9 mouse cellular contexts compared by ENCODE assay signal in the genomic region with DNA sequence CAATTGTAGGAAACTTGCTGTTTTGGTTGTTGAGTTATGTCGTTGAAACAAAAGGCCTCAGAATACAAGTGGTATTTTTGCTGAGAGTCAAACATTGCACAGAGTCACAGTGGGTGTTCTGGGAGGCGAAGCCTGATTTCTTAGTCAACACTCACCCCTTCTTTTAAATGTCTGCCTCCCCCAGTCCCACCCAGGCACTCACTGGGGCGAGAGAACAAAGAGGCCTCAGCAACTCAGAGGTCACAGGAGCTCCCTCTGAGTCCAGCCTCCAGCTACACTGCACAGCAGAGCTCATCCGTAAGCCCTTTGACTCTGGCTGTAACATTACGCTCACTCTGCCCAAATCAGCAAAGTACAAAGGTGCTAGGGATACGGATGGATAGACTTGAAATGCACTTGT.
DNase-seq lines count a peak whose midpoint lies in the region; ATAC-seq and TF ChIP-seq lines count a peak whose summit lies in the region.
"Had no signal": no experiment of that assay in that cellular context is flagged by ENCODE, and none has a peak within 500 bp of the region (broad histone marks: within the 10 kb centered on the region; RNA-seq: fewer than 3 reads in every experiment).

No protein-coding gene starts in this region.

- ATAC-seq in kidney, embryonic 14.5 days (ENCODE audit: low FRiP score, low TSS enrichment): peak; percentile 92
- ATAC-seq in midbrain, embryonic 16.5 days: 0 out of 2 replicates have a peak, but pooled peaks have one; percentile 46

- 19% methylated on average over 6 of the region's 6 CpGs for WGBS in kidney, embryonic 14.5 days
- WGBS in kidney, adult 2 months: 55% methylated on average over 6 of the region's 6 CpGs
- WGBS in embryonic facial prominence, embryonic 10.5 days: 10% methylated on average over 6 of the region's 6 CpGs
- WGBS in midbrain, embryonic 16.5 days: 13% methylated on average over 6 of the region's 6 CpGs

- TF ChIP-seq POLR2A in kidney, adult 2 months (IDR thresholded peaks at IDR 0.05; ENCODE audit: low read depth, low read length): no peak

- no peak overlapping the region for H3K4me2 ChIP-seq in kidney, embryonic 14.5 days (replicated peaks; ENCODE audit: low read depth, low read length)
- no peak overlapping the region for H3K4me2 ChIP-seq in midbrain, embryonic 16.5 days (ENCODE audit: low read length)

- peaks cover 22% of the 10 kb centered on the region for H3K4me1 ChIP-seq in kidney, embryonic 14.5 days (ENCODE audit: control insufficient read depth, insufficient read depth, low read length)
- peaks cover 15% of the 10 kb centered on the region for H3K4me1 ChIP-seq in kidney, adult 2 months (ENCODE audit: control insufficient read depth, insufficient read depth, low read length)
- peaks cover 38% of the 10 kb centered on the region for H3K4me1 ChIP-seq in embryonic facial prominence, embryonic 10.5 days
- H3K4me1 ChIP-seq in midbrain, embryonic 16.5 days (ENCODE audit: control insufficient read depth, insufficient read depth, low read length): peaks cover 5% of the 10 kb centered on the region; the same call in 1 of the 2 replicates

- H3K27ac ChIP-seq in kidney, embryonic 14.5 days (ENCODE audit: low read depth, low read length): peak overlapping the region; percentile 66
- H3K27ac ChIP-seq in kidney, adult 2 months (ENCODE audit: insufficient read depth, low read depth, low read length): no peak overlapping the region
- peak overlapping the region; percentile 72 for H3K27ac ChIP-seq in embryonic facial prominence, embryonic 10.5 days (replicated peaks)
- no peak overlapping the region for H3K27ac ChIP-seq in midbrain, embryonic 16.5 days (ENCODE audit: low read length)

- H3K9me3 ChIP-seq in kidney, embryonic 14.5 days (ENCODE audit: control insufficient read depth, low read length): no peaks in the 10 kb centered on the region
- no peaks in the 10 kb centered on the region for H3K9me3 ChIP-seq in embryonic facial prominence, embryonic 10.5 days
- H3K9me3 ChIP-seq in midbrain, embryonic 16.5 days (replicated peaks; ENCODE audit: control insufficient read depth, low read length, poor library complexity, severe bottlenecking): no peaks in the 10 kb centered on the region

- no peaks in the 10 kb centered on the region for H3K36me3 ChIP-seq in kidney, embryonic 14.5 days (ENCODE audit: control insufficient read depth, insufficient read depth, low read length)
- H3K36me3 ChIP-seq in kidney, adult 2 months (ENCODE audit: control insufficient read depth, insufficient read depth, low read length): no peaks in the 10 kb centered on the region
- no peaks in the 10 kb centered on the region for H3K36me3 ChIP-seq in embryonic facial prominence, embryonic 10.5 days (replicated peaks)
- H3K36me3 ChIP-seq in midbrain, embryonic 16.5 days (ENCODE audit: control insufficient read depth, insufficient read depth, low read length): no peaks in the 10 kb centered on the region

- no peak overlapping the region for H3K4me3 ChIP-seq in kidney, embryonic 14.5 days (ENCODE audit: low read length)
- no peak overlapping the region for H3K4me3 ChIP-seq in kidney, adult 2 months (ENCODE audit: insufficient read depth, low read depth, low read length)
- no peak overlapping the region for H3K4me3 ChIP-seq in embryonic facial prominence, embryonic 10.5 days
- no peak overlapping the region for H3K4me3 ChIP-seq in midbrain, embryonic 16.5 days (ENCODE audit: low read depth, low read length)

- no peak for TF ChIP-seq CTCF in kidney, adult 2 months (conservative IDR thresholded peaks at IDR 0.05; ENCODE audit: insufficient read depth, insufficient read length, low read depth, low read length)

- no peak overlapping the region for H3K9ac ChIP-seq in kidney, embryonic 14.5 days (ENCODE audit: low read depth, low read length)
- no peak overlapping the region for H3K9ac ChIP-seq in midbrain, embryonic 16.5 days (ENCODE audit: low read depth, low read length)

- DNase-seq in kidney, adult 2 months: no peak
- DNase-seq in R1 (ENCODE audit: low read depth, low spot score): peak; percentile 95
- DNase-seq in embryonic facial prominence, embryonic 10.5 days (ENCODE audit: low spot score): peak; percentile 48
- no peak for DNase-seq in urinary bladder, postnatal 36 days (ENCODE audit: low spot score in 2 of 2)
- no peak for DNase-seq in adrenal gland, postnatal 4 days (ENCODE audit: low spot score in 2 of 2)
- DNase-seq in adrenal gland, adult (ENCODE audit: inconsistent age in 2 of 2, low spot score in 1 of 2): no peak
- DNase-seq: cerebellum, adult 2 months had no signal

- H3K27me3 ChIP-seq in kidney, embryonic 14.5 days (ENCODE audit: control insufficient read depth, insufficient read depth, low read length): no peaks in the 10 kb centered on the region
- no peaks in the 10 kb centered on the region for H3K27me3 ChIP-seq in kidney, adult 2 months (replicated peaks; ENCODE audit: control insufficient read depth, insufficient read depth, low read length)
- no peaks in the 10 kb centered on the region for H3K27me3 ChIP-seq in embryonic facial prominence, embryonic 10.5 days (replicated peaks; ENCODE audit: low read depth, poor library complexity, severe bottlenecking)
- no peaks in the 10 kb centered on the region for H3K27me3 ChIP-seq in midbrain, embryonic 16.5 days (ENCODE audit: control insufficient read depth, insufficient read depth, low read depth, low read length)

Comparison
In these comparisons a context has a peak if more than half of its experiments do, and no peak if none do; other contexts are left out.
1. H3K27ac ChIP-seq: peak in kidney, embryonic 14.5 days (single experiment) and embryonic facial prominence, embryonic 10.5 days (single experiment); none in kidney, adult 2 months (single experiment) and midbrain, embryonic 16.5 days (single experiment).
2. DNase-seq: peak in R1 (single experiment) and embryonic facial prominence, embryonic 10.5 days (single experiment); none in kidney, adult 2 months (single experiment), urinary bladder, postnatal 36 days (0 of 2), adrenal gland, postnatal 4 days (0 of 2) and adrenal gland, adult (0 of 2).